Mouse (Mus musculus) liver, postnatal 0 days (tissue): ENCODE measurements around the gene Plxna3.

Source experiments
- CTCF ChIP-seq: sonication (generic); IDR thresholded peaks from 2 replicates; pipeline ENCODE4 v1.5.1; 2016; ENCODE audit warnings: antibody characterized with exemption, low read depth
- EP300 ChIP-seq: IDR thresholded peaks from 2 replicates; pipeline ENCODE4 v1.6.1; 2016; ENCODE audit warnings: antibody characterized with exemption, low read depth, mild to moderate bottlenecking

GRCm38 (mm10) chrX:74299721-74300120 is 29.1 kb upstream of the Plxna3 start:
- TF ChIP-seq CTCF = no peak
- no peak for TF ChIP-seq EP300
